Mouse (Mus musculus): ENCODE data around the gene Nrg4.
"Not testable (repeated sequence)": the region's sequence is repeated elsewhere in the genome, so short reads cannot be mapped to it uniquely, and the experiment has no call there.

Gene Nrg4

GRCm38 (mm10) chr9:55252097-55252496, 74.5 kb downstream of the Nrg4 start:
- not testable (repeated sequence) for DNase-seq (ENCODE audit: low read depth, low spot score)

GRCm38 (mm10) chr9:55250595-55251247, 75.9 kb downstream of the Nrg4 start:
- no peak for DNase-seq (ENCODE audit: low read depth, low spot score)

GRCm38 (mm10) chr9:55248465-55248864, 78.2 kb downstream of the Nrg4 start:
- DNase-seq (ENCODE audit: low read depth, low spot score) = no peak

- DNase-seq (ENCODE audit: low read depth, low spot score) = no peak
Observed at GRCm38 (mm10) chr9:55246918-55247317, 79.7 kb downstream of the Nrg4 start.

GRCm38 (mm10) chr9:55246440-55246839, 80.2 kb downstream of the Nrg4 start:
- no peak for DNase-seq (ENCODE audit: low read depth, low spot score)

GRCm38 (mm10) chr9:55245057-55245750, 81.4 kb downstream of the Nrg4 start:
- DNase-seq (ENCODE audit: low read depth, low spot score) = not testable (repeated sequence)

GRCm38 (mm10) chr9:55244079-55244478, 82.6 kb downstream of the Nrg4 start:
- no peak for DNase-seq (ENCODE audit: low read depth, low spot score)

- no peak for DNase-seq (ENCODE audit: low read depth, low spot score)
Observed at GRCm38 (mm10) chr9:55243280-55243679, 83.4 kb downstream of the Nrg4 start.

- DNase-seq (ENCODE audit: low read depth, low spot score) = peak; percentile 15
Observed at GRCm38 (mm10) chr9:55241863-55242685, 84.6 kb downstream of the Nrg4 start.

GRCm38 (mm10) chr9:55240852-55241251, 85.8 kb downstream of the Nrg4 start:
- DNase-seq (ENCODE audit: low read depth, low spot score) = no peak

GRCm38 (mm10) chr9:55236235-55237165, 90.1 kb downstream of the Nrg4 start:
- no peak for DNase-seq (ENCODE audit: low read depth, low spot score)

GRCm38 (mm10) chr9:55233076-55233475, 93.6 kb downstream of the Nrg4 start:
- not testable (repeated sequence) for DNase-seq (ENCODE audit: low read depth, low spot score)

- no peak for DNase-seq (ENCODE audit: low read depth, low spot score)
Observed at GRCm38 (mm10) chr9:55232586-55232985, 94.1 kb downstream of the Nrg4 start.

- no peak for DNase-seq (ENCODE audit: low read depth, low spot score)
Observed at GRCm38 (mm10) chr9:55232110-55232509, 94.5 kb downstream of the Nrg4 start.

GRCm38 (mm10) chr9:55231544-55231943, 95.1 kb downstream of the Nrg4 start:
- DNase-seq (ENCODE audit: low read depth, low spot score) = no peak

- DNase-seq (ENCODE audit: low read depth, low spot score) = no peak
Observed at GRCm38 (mm10) chr9:55229010-55229409, 97.6 kb downstream of the Nrg4 start.

- DNase-seq (ENCODE audit: low read depth, low spot score) = no peak
Observed at GRCm38 (mm10) chr9:55228149-55228548, 98.5 kb downstream of the Nrg4 start.

GRCm38 (mm10) chr9:55226251-55226650, 100.4 kb downstream of the Nrg4 start:
- DNase-seq (ENCODE audit: low read depth, low spot score) = no peak

- DNase-seq (ENCODE audit: low read depth, low spot score) = no peak
Observed at GRCm38 (mm10) chr9:55225165-55225737, 101.4 kb downstream of the Nrg4 start.

- DNase-seq (ENCODE audit: low read depth, low spot score) = no peak
Observed at GRCm38 (mm10) chr9:55217381-55217780, 109.3 kb downstream of the Nrg4 start.

GRCm38 (mm10) chr9:55216078-55216477, 110.6 kb downstream of the Nrg4 start:
- no peak for DNase-seq (ENCODE audit: low read depth, low spot score)
